Mouse (Mus musculus) liver, embryonic 14.5 days (tissue): Measurements from ENCODE around the gene Sema6c. TPM values are rescaled to one million over a fixed set of nuclear protein-coding genes. Genes with fewer than 3 reads are reported as not detected.

Experiments used
- ATAC-seq: fragments of 200-750 bp; cut with Nextera tagmentation; 2 replicates; pipeline ENCODE4 v1.8.0; 2017; ENCODE audit warnings: moderate number of reproducible peaks, mild to moderate bottlenecking, moderate library complexity; ENCODE audit not compliant: insufficient read depth
- DNase-seq, 3 experiments: peaks; one replicate each; pipeline ENCODE4 v3.0.0-alpha.2; 2012 to 2013; ENCODE audit warnings: low read depth in 3 of 3, low spot score in 3 of 3
- H3K27ac ChIP-seq: fragments of 300-500 bp; sonication (generic); 2 replicates; pipeline ENCODE4 v1.5.1; 2014; ENCODE audit warnings: moderate library complexity, mild to moderate bottlenecking, control low read depth, inconsistent platforms
- H3K27me3 ChIP-seq: fragments of 300-500 bp; sonication (generic); 2 replicates; pipeline ENCODE4 v1.6.1; 2014; ENCODE audit warnings: mild to moderate bottlenecking, low read length, moderate library complexity; ENCODE audit not compliant: control insufficient read depth, insufficient read depth
- H3K36me3 ChIP-seq: fragments of 300-500 bp; sonication (generic); replicated peaks from 2 replicates; pipeline ENCODE4 v1.6.1; 2014; ENCODE audit warnings: low read depth; ENCODE audit not compliant: control insufficient read depth, insufficient read depth
- H3K4me1 ChIP-seq, 2 experiments: fragments of 200-500 bp in 1 of 2; fragments of 300-500 bp in 1 of 2; sonication (generic) in 1 of 2; replicated peaks; 2 replicates each; pipeline ENCODE4 v1.6.1; 2012 to 2014; ENCODE audit warnings: antibody characterized with exemption in 1 of 2, inconsistent platforms in 1 of 2, low read length in 1 of 2; ENCODE audit not compliant: control insufficient read depth in 2 of 2, insufficient read depth in 2 of 2
- H3K4me2 ChIP-seq: fragments of 300-500 bp; sonication (generic); 2 replicates; pipeline ENCODE4 v1.6.1; 2014; ENCODE audit warnings: low read depth, mild to moderate bottlenecking, control low read depth, moderate library complexity
- H3K4me3 ChIP-seq, 2 experiments: fragments of 200-500 bp in 1 of 2; fragments of 300-500 bp in 1 of 2; sonication (generic) in 1 of 2; 2 replicates each; pipeline ENCODE4 v1.5.1; 2012 to 2014; ENCODE audit warnings: low read depth in 2 of 2, low read length in 2 of 2, mild to moderate bottlenecking in 2 of 2, control low read depth in 1 of 2, inconsistent platforms in 1 of 2, moderate library complexity in 1 of 2; ENCODE audit not compliant: insufficient read depth in 1 of 2
- H3K9ac ChIP-seq: fragments of 300-500 bp; sonication (generic); replicated peaks from 2 replicates; pipeline ENCODE4 v1.6.1; 2014; ENCODE audit warnings: mild to moderate bottlenecking, control low read depth, moderate library complexity
- H3K9me3 ChIP-seq: fragments of 300-500 bp; sonication (generic); 2 replicates; pipeline ENCODE4 v1.6.1; 2016; ENCODE audit warnings: low read length, mixed read lengths; ENCODE audit not compliant: control insufficient read depth
- CTCF ChIP-seq: IDR thresholded peaks from 2 replicates; pipeline ENCODE4 v1.5.1; 2016; ENCODE audit warnings: antibody characterized with exemption, low read depth, control low read depth
- EP300 ChIP-seq: IDR thresholded peaks from 2 replicates; pipeline ENCODE4 v1.6.1; 2016; ENCODE audit warnings: antibody characterized with exemption, low read depth
- WGBS: fragments of 180-500 bp; shearing (Covaris S2); extraction: QIAGEN DNeasy Blood & Tissue Kit; methylation state at CpG from one replicate; pipeline ENCODE4 v1.1.7; 2014; ENCODE audit not compliant: insufficient replicate concordance; 5-methylcytosine and 5-hydroxymethylcytosine counted together
- polyA plus RNA-seq, 2 experiments: library from polyadenylated mRNA; depleted of rRNA in 1 of 2; stranded (reverse) in 1 of 2; unstranded in 1 of 2; fragments of >200 nt; fragmentation: Nextera tagmentation in 1 of 2; extraction: Ambion mirVana in 1 of 2; gene quantifications; 2 replicates each; pipeline versions ENCODE4 v1.2.1 to v1.2.3; 2012 to 2014

Sema6c gene
- polyA plus RNA-seq, 2 experiments = 0.29 to 0.69 TPM

DNA sequence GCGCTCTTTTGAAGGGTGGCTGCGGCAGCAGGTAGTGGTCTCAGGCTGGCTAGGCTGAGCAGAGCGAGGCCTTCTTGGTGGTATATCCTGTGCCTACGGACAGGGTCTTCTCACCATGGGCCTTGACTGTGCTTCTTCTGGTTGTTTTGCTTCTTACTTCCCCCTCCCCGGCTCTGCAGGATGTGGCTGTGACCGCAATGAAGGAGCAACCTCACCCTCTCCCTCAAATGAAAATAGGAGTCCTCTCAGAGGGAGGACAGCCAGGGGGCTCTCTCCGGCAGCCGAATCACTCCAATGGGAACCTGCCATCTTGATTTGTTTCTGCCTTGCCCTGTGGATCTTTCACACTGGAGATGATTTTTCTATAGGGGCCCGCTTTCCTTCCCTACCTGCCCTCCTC lies 18.8 kb upstream of the Sema6c start:
- H3K9me3 ChIP-seq = no peaks in the 10 kb centered on the region
- peaks cover 7 to 8% of the 10 kb centered on the region in 2 experiments; a peak in 3 of 4 replicates for H3K4me1 ChIP-seq
- peak overlapping the region; percentile 41 for H3K4me2 ChIP-seq
- DNase-seq = no peak
- H3K27me3 ChIP-seq = no peaks in the 10 kb centered on the region
- no peak overlapping the region for H3K9ac ChIP-seq
- WGBS = 36% methylated on average over 9 of the region's 9 CpGs
- ATAC-seq = no peak
- TF ChIP-seq CTCF = no peak; the same call in 1 of the 2 replicates
- no peak for TF ChIP-seq EP300
- H3K4me3 ChIP-seq = peak overlapping the region; percentile 37 to 41
- H3K27ac ChIP-seq = no peak overlapping the region
- H3K36me3 ChIP-seq = no peaks in the 10 kb centered on the region

DNA sequence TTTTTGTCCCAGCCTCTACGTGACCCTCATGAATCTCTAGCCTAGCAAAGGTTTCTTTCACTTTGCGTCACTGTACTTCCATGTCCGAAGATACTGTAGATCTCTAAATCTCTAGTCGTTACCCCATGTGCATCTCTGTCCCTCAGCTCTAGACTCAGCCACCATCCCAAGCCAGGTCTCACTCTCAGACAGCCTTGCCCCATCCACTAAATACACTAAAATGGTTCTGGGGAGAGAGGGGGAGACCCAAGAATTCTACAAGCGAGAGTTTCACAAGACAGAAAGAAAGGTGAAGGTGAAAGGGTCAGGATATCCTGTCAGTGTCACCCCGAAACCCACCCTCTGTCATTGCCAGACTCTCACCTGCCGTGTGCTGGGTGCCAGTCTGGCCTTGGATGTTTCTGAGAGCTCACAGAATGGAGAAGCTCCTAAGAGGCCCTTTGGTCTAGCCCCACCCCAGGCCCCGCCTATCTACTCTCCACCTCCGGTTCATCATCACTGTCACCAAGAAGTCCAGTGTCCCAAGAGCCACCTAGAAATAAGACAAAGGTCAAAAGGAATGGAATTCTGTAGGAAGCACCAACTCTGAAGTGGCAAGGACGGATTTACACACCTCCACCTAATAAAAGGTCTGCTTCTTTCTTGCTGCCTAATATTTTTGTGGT lies 18.2 kb upstream of the Sema6c start, which contains the start of gene Tnfaip8l2:
Gene Tnfaip8l2, minus strand, starts transcription at position 409 of the 665 bp plus-strand sequence.
- H3K27ac ChIP-seq = no peak within 1 kb of the TSS
- 44% methylated on average over 10 of the region's 10 CpGs for WGBS
- peak within 1 kb of the TSS; percentile 11; the same call in 1 of the 2 replicates for H3K9ac ChIP-seq
- peak within 1 kb of the TSS; percentile 41 for H3K4me2 ChIP-seq
- peak within 1 kb of the TSS; percentile 37 to 41 for H3K4me3 ChIP-seq
- H3K4me1 ChIP-seq = peaks cover 7 to 8% of the 10 kb centered on the region in 2 experiments; a peak in 3 of 4 replicates
- no peak for TF ChIP-seq EP300
- no peak for TF ChIP-seq CTCF
- H3K9me3 ChIP-seq = no peaks in the 10 kb centered on the region
- DNase-seq (no peak), ATAC-seq (peak; percentile 72)
- no peaks in the 10 kb centered on the region for H3K27me3 ChIP-seq
- H3K36me3 ChIP-seq = no peaks in the 10 kb centered on the region

DNA sequence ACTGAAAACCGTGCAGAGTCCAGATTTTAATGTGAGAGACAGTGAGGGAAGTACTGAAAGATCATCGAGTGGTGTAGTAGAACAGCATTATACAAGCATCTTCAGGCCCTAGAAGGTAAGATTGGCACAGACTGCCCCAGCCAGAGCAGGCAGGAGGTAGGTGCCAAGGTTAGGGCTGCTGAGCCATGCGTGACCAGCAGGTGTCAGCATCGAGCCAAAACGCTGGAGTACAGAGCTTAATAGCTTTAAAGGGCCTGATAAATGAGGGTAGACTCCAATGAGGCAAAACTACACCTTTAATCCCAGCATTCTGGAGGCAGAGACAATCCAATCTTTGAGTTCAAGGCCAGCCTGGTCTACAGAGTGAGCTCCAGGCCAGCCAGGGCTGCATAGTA lies 17.6 kb upstream of the Sema6c start:
- Histone ChIP-seq H3K36me3 (no peaks in the 10 kb centered on the region), H3K4me3 (no peak overlapping the region), H3K4me1 (peaks cover 7 to 8% of the 10 kb centered on the region in 2 experiments; a peak in 3 of 4 replicates), H3K4me2 (peak overlapping the region; percentile 41), H3K9ac (peak overlapping the region; percentile 11; the same call in 1 of the 2 replicates), H3K27me3 (no peaks in the 10 kb centered on the region), H3K27ac (no peak overlapping the region), H3K9me3 (no peaks in the 10 kb centered on the region)
- ATAC-seq = peak; percentile 75
- DNase-seq = peak; percentile 55 to 73 (median 61)
- TF ChIP-seq CTCF (peak; percentile 98), EP300 (no peak)
- 8% methylated on average over 5 of the region's 5 CpGs for WGBS

DNA sequence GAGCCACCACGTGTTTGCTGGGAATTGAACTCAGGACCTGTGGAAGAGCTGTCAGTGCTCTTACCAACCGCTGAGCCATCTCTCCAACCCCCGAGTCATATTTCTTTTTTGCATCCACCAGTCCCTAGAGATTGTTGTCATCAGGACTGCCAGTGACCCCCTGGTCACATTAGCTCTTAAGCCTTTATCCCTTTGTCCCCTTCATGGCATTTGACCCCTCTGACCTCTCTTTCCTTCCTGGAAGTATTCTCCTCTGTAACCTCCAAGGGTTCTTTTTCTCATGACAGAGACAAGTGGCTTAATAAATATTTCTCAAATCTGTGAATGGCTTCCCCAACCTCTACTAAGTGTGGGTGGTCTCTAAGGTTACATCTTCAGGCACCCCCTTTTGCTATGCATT lies 12.3 kb upstream of the Sema6c start:
- H3K36me3 ChIP-seq = no peaks in the 10 kb centered on the region
- no peak for ATAC-seq
- DNase-seq = no peak
- no peaks in the 10 kb centered on the region for H3K4me1 ChIP-seq
- WGBS = 48% methylated on average over 3 of the region's 3 CpGs
- no peak overlapping the region for H3K4me3 ChIP-seq
- H3K27ac ChIP-seq = no peak overlapping the region
- H3K9ac ChIP-seq = no peak overlapping the region
- no peaks in the 10 kb centered on the region; the same call in 1 of the 2 replicates for H3K27me3 ChIP-seq
- no peak overlapping the region for H3K4me2 ChIP-seq
- TF ChIP-seq EP300 = no peak
- TF ChIP-seq CTCF = no peak
- no peaks in the 10 kb centered on the region for H3K9me3 ChIP-seq

DNA sequence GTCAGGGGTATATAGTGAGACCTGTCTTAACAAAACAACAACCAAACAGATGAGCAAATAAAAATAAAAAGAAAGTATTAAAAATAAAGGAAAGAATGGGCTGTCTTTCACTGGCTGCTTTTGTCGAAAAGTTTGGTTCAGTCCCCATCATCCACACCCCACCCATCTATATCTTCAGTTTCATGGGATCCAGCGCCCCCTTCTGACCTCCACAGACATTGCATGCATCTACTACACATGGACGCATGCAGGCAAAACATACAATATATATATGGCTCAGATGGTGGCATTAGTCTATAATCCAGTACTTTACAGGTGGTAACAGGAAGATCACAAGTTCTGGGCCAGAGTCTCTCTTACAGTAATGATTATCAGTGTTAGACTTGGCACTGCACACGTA lies 6.4 kb upstream of the Sema6c start:
- WGBS = 36% methylated on average over 4 of the region's 4 CpGs
- no peak overlapping the region for H3K4me2 ChIP-seq
- TF ChIP-seq CTCF (peak; percentile 79), EP300 (no peak)
- H3K4me3 ChIP-seq = no peak overlapping the region
- DNase-seq (no peak), ATAC-seq (no peak)
- no peaks in the 10 kb centered on the region; the same call in 1 of the 2 replicates for H3K27me3 ChIP-seq
- H3K27ac ChIP-seq = no peak overlapping the region
- H3K36me3 ChIP-seq = no peaks in the 10 kb centered on the region
- H3K9ac ChIP-seq = no peak overlapping the region
- no peaks in the 10 kb centered on the region for H3K9me3 ChIP-seq
- H3K4me1 ChIP-seq = no peaks in the 10 kb centered on the region
